Comparison of ENCODE assay signal across 7 mouse cellular contexts in the genomic region with DNA sequence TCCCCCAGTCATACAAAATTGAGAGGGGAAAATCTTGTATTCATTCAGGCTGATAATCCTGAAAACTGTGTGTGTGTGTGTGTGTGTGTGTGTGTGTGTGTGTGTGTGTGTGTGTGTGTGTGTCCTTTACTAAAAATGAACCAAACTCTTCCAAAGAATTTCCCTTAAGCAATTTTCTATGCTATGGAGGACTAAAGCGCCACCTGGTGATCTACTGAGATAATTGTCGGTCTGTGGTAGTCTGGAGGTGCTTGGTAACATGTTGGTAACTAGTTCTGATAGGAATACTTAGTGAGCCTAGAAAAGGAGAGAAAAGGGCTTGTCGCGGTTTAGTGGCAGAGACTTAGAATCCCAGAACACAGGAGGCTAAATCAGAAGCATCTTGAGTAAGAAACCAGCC.
DNase-seq lines count a peak whose midpoint lies in the region; ATAC-seq lines count a peak whose summit lies in the region.

No protein-coding gene starts in this region.

- peak; percentile 44 to 48 for DNase-seq in left cerebral cortex, adult 18-20 months (ENCODE audit: low spot score in 2 of 2)
- no peak for DNase-seq in left cerebral cortex, adult 11 months (ENCODE audit: low spot score)
- peak; percentile 62 for DNase-seq in NIH3T3 (ENCODE audit: low read depth)
- peak; percentile 1 for DNase-seq in c-Kit-positive CD71-negative TER-119-negative erythroid progenitor cells, embryonic 14.5 days (ENCODE audit: low read depth)
- DNase-seq in kidney, postnatal 36 days: peak; percentile 27 to 49
- no peak for DNase-seq in thymus, postnatal 4 days

- H3K4me3 ChIP-seq in intestine, embryonic 15.5 days (replicated peaks): no peak overlapping the region

- no peaks in the 10 kb centered on the region for H3K9me3 ChIP-seq in intestine, embryonic 15.5 days

- WGBS in intestine, embryonic 15.5 days: 6% methylated on average over 4 of the region's 4 CpGs

- H3K27me3 ChIP-seq in intestine, embryonic 15.5 days (replicated peaks): no peaks in the 10 kb centered on the region

- no peaks in the 10 kb centered on the region for H3K4me1 ChIP-seq in intestine, embryonic 15.5 days (replicated peaks)

- no peak overlapping the region for H3K4me2 ChIP-seq in intestine, embryonic 15.5 days (replicated peaks)

- no peaks in the 10 kb centered on the region for H3K36me3 ChIP-seq in intestine, embryonic 15.5 days

- no peak for ATAC-seq in intestine, embryonic 15.5 days

- no peak overlapping the region for H3K27ac ChIP-seq in intestine, embryonic 15.5 days

- H3K9ac ChIP-seq in intestine, embryonic 15.5 days: no peak overlapping the region

Comparison
In these comparisons a context has a peak if more than half of its experiments do, and no peak if none do; other contexts are left out.
1. DNase-seq: peak in left cerebral cortex, adult 18-20 months (2 of 2), NIH3T3 (single experiment), c-Kit-positive CD71-negative TER-119-negative erythroid progenitor cells, embryonic 14.5 days (single experiment) and kidney, postnatal 36 days (2 of 2); none in left cerebral cortex, adult 11 months (single experiment) and thymus, postnatal 4 days (single experiment).